Mouse (Mus musculus): ENCODE data around the gene Dimt1. TPM values are rescaled to one million over a fixed set of nuclear protein-coding genes. Genes with fewer than 3 reads are reported as not detected.

Dimt1 gene
- polyA plus RNA-seq, 1 experiment: 11.9 TPM

GRCm38 (mm10) chr13:106998026-106998425, 51.1 kb downstream of the Dimt1 start:
- Histone ChIP-seq H3K4me3 (no peak overlapping the region), H3K27me3 (ENCODE audit: control insufficient read depth, insufficient read depth, insufficient read length) (no peaks in the 10 kb centered on the region)
- TF ChIP-seq MAX (IDR thresholded peaks at IDR 0.05; ENCODE audit: low read depth) (no peak), POLR2AphosphoS2 (IDR thresholded peaks at IDR 0.05; ENCODE audit: insufficient read length, low read depth) (no peak), REST (IDR thresholded peaks at IDR 0.05; ENCODE audit: insufficient read depth, insufficient read length) (no peak), TCF3 (IDR thresholded peaks at IDR 0.05; ENCODE audit: insufficient read length, low read depth) (no peak), POLR2A (IDR thresholded peaks at IDR 0.05; ENCODE audit: insufficient read length, low read depth) (no peak), MYOG (IDR thresholded peaks at IDR 0.05; ENCODE audit: control insufficient read depth in 1 of 3, insufficient read depth in 1 of 3, insufficient read length in 2 of 3, low read depth in 2 of 3) (no peak), USF1 (IDR thresholded peaks at IDR 0.05; ENCODE audit: low read depth) (no peak)

GRCm38 (mm10) chr13:106998671-106999070, 51.7 kb downstream of the Dimt1 start:
- Histone ChIP-seq H3K27me3 (ENCODE audit: control insufficient read depth, insufficient read depth, insufficient read length) (no peaks in the 10 kb centered on the region), H3ac (ENCODE audit: control insufficient read depth, insufficient read length) (no peak overlapping the region), H3K79me2 (ENCODE audit: control insufficient read depth, insufficient read depth) (peaks cover 99% of the 10 kb centered on the region), H3K36me3 (ENCODE audit: control insufficient read depth, insufficient read depth) (peaks cover 2% of the 10 kb centered on the region), H3K4me3 (no peak overlapping the region), H3K4me2 (ENCODE audit: low read depth) (no peak overlapping the region)
- TF ChIP-seq TCF12 (IDR thresholded peaks at IDR 0.05; ENCODE audit: insufficient read depth, poor library complexity, severe bottlenecking): no peak
- no peak for TF ChIP-seq MYOD1 (IDR thresholded peaks at IDR 0.05; ENCODE audit: control insufficient read depth in 1 of 3, insufficient read length in 2 of 3, low read depth in 2 of 3)
- TF ChIP-seq REST (IDR thresholded peaks at IDR 0.05; ENCODE audit: insufficient read depth, insufficient read length): no peak
- TF ChIP-seq E2F4 (IDR thresholded peaks at IDR 0.05; ENCODE audit: insufficient read depth): no peak
- TF ChIP-seq MYOG (IDR thresholded peaks at IDR 0.05; ENCODE audit: control insufficient read depth in 1 of 3, insufficient read depth in 1 of 3, insufficient read length in 2 of 3, low read depth in 2 of 3): no peak
- no peak for TF ChIP-seq SRF (IDR thresholded peaks at IDR 0.05; ENCODE audit: control insufficient read depth, insufficient read length, low read depth)
- TF ChIP-seq CEBPB (IDR thresholded peaks at IDR 0.05; ENCODE audit: insufficient read depth, poor library complexity, severe bottlenecking): no peak
- no peak for TF ChIP-seq POLR2A (IDR thresholded peaks at IDR 0.05; ENCODE audit: insufficient read length, low read depth)
- no peak for TF ChIP-seq TCF3 (IDR thresholded peaks at IDR 0.05; ENCODE audit: insufficient read length, low read depth)
- no peak for TF ChIP-seq POLR2AphosphoS2 (IDR thresholded peaks at IDR 0.05; ENCODE audit: insufficient read length, low read depth)
- no peak for TF ChIP-seq MAX (IDR thresholded peaks at IDR 0.05; ENCODE audit: low read depth)
- TF ChIP-seq USF1 (IDR thresholded peaks at IDR 0.05; ENCODE audit: low read depth): no peak

More at GRCm38 (mm10) chr13:106998026-106998425, 51.1 kb downstream of the Dimt1 start:
- no peak overlapping the region for H3K4me2 ChIP-seq (ENCODE audit: low read depth)
- H3ac ChIP-seq (ENCODE audit: control insufficient read depth, insufficient read length): no peak overlapping the region
- H3K36me3 ChIP-seq (ENCODE audit: control insufficient read depth, insufficient read depth): peaks cover 8% of the 10 kb centered on the region
- peaks cover 99% of the 10 kb centered on the region for H3K79me2 ChIP-seq (ENCODE audit: control insufficient read depth, insufficient read depth)

GRCm38 (mm10) chr13:107003211-107003610, 56.3 kb downstream of the Dimt1 start:
- Histone ChIP-seq H3K4me3 (no peak overlapping the region), H3K27me3 (ENCODE audit: control insufficient read depth, insufficient read depth, insufficient read length) (no peaks in the 10 kb centered on the region), H3K36me3 (ENCODE audit: control insufficient read depth, insufficient read depth) (no peaks in the 10 kb centered on the region), H3ac (ENCODE audit: control insufficient read depth, insufficient read length) (no peak overlapping the region), H3K79me2 (ENCODE audit: control insufficient read depth, insufficient read depth) (peaks cover 98% of the 10 kb centered on the region), H3K4me2 (ENCODE audit: low read depth) (no peak overlapping the region)
- TF ChIP-seq MYOD1 (IDR thresholded peaks at IDR 0.05; ENCODE audit: control insufficient read depth in 1 of 3, insufficient read length in 2 of 3, low read depth in 2 of 3) (no peak), MAX (IDR thresholded peaks at IDR 0.05; ENCODE audit: low read depth) (no peak), SRF (IDR thresholded peaks at IDR 0.05; ENCODE audit: control insufficient read depth, insufficient read length, low read depth) (no peak), TCF3 (IDR thresholded peaks at IDR 0.05; ENCODE audit: insufficient read length, low read depth) (no peak), REST (IDR thresholded peaks at IDR 0.05; ENCODE audit: insufficient read depth, insufficient read length) (no peak), USF1 (IDR thresholded peaks at IDR 0.05; ENCODE audit: low read depth) (no peak), POLR2AphosphoS2 (IDR thresholded peaks at IDR 0.05; ENCODE audit: insufficient read length, low read depth) (no peak), POLR2A (IDR thresholded peaks at IDR 0.05; ENCODE audit: insufficient read length, low read depth) (no peak), TCF12 (IDR thresholded peaks at IDR 0.05; ENCODE audit: insufficient read depth, poor library complexity, severe bottlenecking) (no peak), CEBPB (IDR thresholded peaks at IDR 0.05; ENCODE audit: insufficient read depth, poor library complexity, severe bottlenecking) (no peak), E2F4 (IDR thresholded peaks at IDR 0.05; ENCODE audit: insufficient read depth) (no peak), MYOG (IDR thresholded peaks at IDR 0.05; ENCODE audit: control insufficient read depth in 1 of 3, insufficient read depth in 1 of 3, insufficient read length in 2 of 3, low read depth in 2 of 3) (no peak)

GRCm38 (mm10) chr13:107008174-107008573, 61.2 kb downstream of the Dimt1 start:
- no peak overlapping the region for H3ac ChIP-seq (ENCODE audit: control insufficient read depth, insufficient read length)
- H3K4me2 ChIP-seq (ENCODE audit: low read depth): no peak overlapping the region
- H3K79me2 ChIP-seq (ENCODE audit: control insufficient read depth, insufficient read depth): peaks cover 98% of the 10 kb centered on the region
- no peaks in the 10 kb centered on the region for H3K27me3 ChIP-seq (ENCODE audit: control insufficient read depth, insufficient read depth, insufficient read length)
- no peaks in the 10 kb centered on the region for H3K36me3 ChIP-seq (ENCODE audit: control insufficient read depth, insufficient read depth)
- H3K4me3 ChIP-seq: no peak overlapping the region
- no peak for TF ChIP-seq TCF12 (IDR thresholded peaks at IDR 0.05; ENCODE audit: insufficient read depth, poor library complexity, severe bottlenecking)
- TF ChIP-seq REST (IDR thresholded peaks at IDR 0.05; ENCODE audit: insufficient read depth, insufficient read length): no peak
- TF ChIP-seq POLR2A (IDR thresholded peaks at IDR 0.05; ENCODE audit: insufficient read length, low read depth): no peak
- TF ChIP-seq MAX (IDR thresholded peaks at IDR 0.05; ENCODE audit: low read depth): no peak
- TF ChIP-seq USF1 (IDR thresholded peaks at IDR 0.05; ENCODE audit: low read depth): no peak
- TF ChIP-seq MYOD1 (IDR thresholded peaks at IDR 0.05; ENCODE audit: control insufficient read depth in 1 of 3, insufficient read length in 2 of 3, low read depth in 2 of 3): no peak
- no peak for TF ChIP-seq E2F4 (IDR thresholded peaks at IDR 0.05; ENCODE audit: insufficient read depth)
- no peak for TF ChIP-seq MYOG (IDR thresholded peaks at IDR 0.05; ENCODE audit: control insufficient read depth in 1 of 3, insufficient read depth in 1 of 3, insufficient read length in 2 of 3, low read depth in 2 of 3)
- no peak for TF ChIP-seq CEBPB (IDR thresholded peaks at IDR 0.05; ENCODE audit: insufficient read depth, poor library complexity, severe bottlenecking)
- no peak for TF ChIP-seq POLR2AphosphoS2 (IDR thresholded peaks at IDR 0.05; ENCODE audit: insufficient read length, low read depth)
- no peak for TF ChIP-seq TCF3 (IDR thresholded peaks at IDR 0.05; ENCODE audit: insufficient read length, low read depth)
- no peak for TF ChIP-seq SRF (IDR thresholded peaks at IDR 0.05; ENCODE audit: control insufficient read depth, insufficient read length, low read depth)

Other genes starting within 250 kb of the Dimt1 start
- 10.4 TPM for gene Ipo11, start 10.2 kb upstream of the Dimt1 start, polyA plus RNA-seq (2012; fragmentation: generic; extraction: Trizol)
- 14.9 TPM for gene Kif2a, start 75.0 kb downstream of the Dimt1 start, polyA plus RNA-seq (2012; fragmentation: generic; extraction: Trizol)

Data from myocyte (in vitro differentiated cells).